Mouse (Mus musculus) midbrain, embryonic 13.5 days (tissue): ENCODE measurements around the gene Rasip1. TPM values are rescaled to one million over a fixed set of nuclear protein-coding genes. Genes with fewer than 3 reads are reported as not detected.
"Not testable (repeated sequence)": the region's sequence is repeated elsewhere in the genome, so short reads cannot be mapped to it uniquely, and the experiment has no call there.

Experiments
- ATAC-seq: fragments of 200-750 bp; cut with Nextera tagmentation; 2 replicates; pipeline ENCODE4 v1.8.0; 2017; ENCODE audit warnings: mild to moderate bottlenecking, moderate TSS enrichment, moderate library complexity
- H3K27ac ChIP-seq: fragments of 300-500 bp; sonication (generic); 2 replicates; pipeline ENCODE4 v1.5.1; 2015; ENCODE audit warnings: inconsistent platforms, mild to moderate bottlenecking, moderate library complexity
- H3K27me3 ChIP-seq: fragments of 300-500 bp; sonication (generic); 2 replicates; pipeline ENCODE4 v1.6.1; 2015; ENCODE audit warnings: mild to moderate bottlenecking, inconsistent platforms
- H3K36me3 ChIP-seq: fragments of 300-500 bp; sonication (generic); 2 replicates; pipeline ENCODE4 v1.6.1; 2015; ENCODE audit warnings: mild to moderate bottlenecking, inconsistent platforms
- H3K4me1 ChIP-seq: fragments of 300-500 bp; sonication (generic); replicated peaks from 2 replicates; pipeline ENCODE4 v1.6.1; 2015; ENCODE audit warnings: inconsistent platforms
- H3K4me2 ChIP-seq: fragments of 300-500 bp; sonication (generic); replicated peaks from 2 replicates; pipeline ENCODE4 v1.6.1; 2015; ENCODE audit warnings: moderate library complexity, mild to moderate bottlenecking, inconsistent platforms
- H3K4me3 ChIP-seq: fragments of 300-500 bp; sonication (generic); replicated peaks from 2 replicates; pipeline ENCODE4 v1.5.1; 2015; ENCODE audit warnings: mild to moderate bottlenecking, inconsistent platforms
- H3K9ac ChIP-seq: fragments of 300-500 bp; sonication (generic); replicated peaks from 2 replicates; pipeline ENCODE4 v1.6.1; 2015; ENCODE audit warnings: mild to moderate bottlenecking, inconsistent platforms
- H3K9me3 ChIP-seq: fragments of 300-500 bp; sonication (generic); 2 replicates; pipeline ENCODE4 v1.6.1; 2016; ENCODE audit warnings: mild to moderate bottlenecking, inconsistent platforms
- WGBS: fragments of 180-500 bp; shearing (Covaris S2); methylation state at CpG from one replicate; pipeline ENCODE4 v1.1.7; 2015; 5-methylcytosine and 5-hydroxymethylcytosine counted together
- polyA plus RNA-seq: library from polyadenylated mRNA; unstranded; fragments of >200 nt; fragmentation: Nextera tagmentation; extraction: Ambion mirVana; gene quantifications from 2 replicates; pipeline ENCODE4 v1.2.1, GENCODE M21; 2015

Gene Rasip1
- polyA plus RNA-seq, 1 experiment from 2014 or later = 9.4 TPM

DNA sequence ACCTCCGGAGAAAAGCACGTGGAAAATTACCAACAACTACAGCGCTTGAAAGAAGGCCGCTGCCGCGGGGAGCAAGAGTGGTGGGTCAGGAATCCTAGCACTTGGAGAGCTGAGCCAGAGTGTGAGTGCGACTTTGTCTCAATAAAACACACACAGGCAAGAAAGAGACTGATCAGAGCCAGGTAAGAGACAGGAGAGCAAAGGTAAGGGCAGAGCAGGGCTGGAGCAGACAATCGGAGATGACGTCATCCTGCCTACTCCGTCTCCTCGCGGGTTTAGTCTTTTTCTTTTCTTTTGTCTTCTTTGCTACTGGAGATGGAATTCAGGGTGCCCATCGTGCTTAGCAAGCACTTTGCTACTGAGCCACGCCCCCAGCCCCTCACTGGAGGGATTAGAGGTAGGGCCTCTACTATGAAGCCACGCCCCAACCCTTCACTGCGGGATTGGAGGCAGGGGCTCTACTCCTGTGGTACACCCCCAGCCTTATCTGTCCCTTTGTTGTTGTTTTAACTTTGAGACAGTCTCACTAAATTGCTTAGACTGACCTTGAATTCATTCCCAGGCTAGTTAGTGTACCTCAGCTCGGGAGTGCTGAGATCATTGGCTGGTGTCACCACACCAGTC lies 27.2 kb downstream of the Rasip1 start:
- no peak for ATAC-seq
- H3K27ac ChIP-seq = no peak overlapping the region

GRCm38 (mm10) chr7:45660746-45661478 lies 33.6 kb downstream of the Rasip1 start:
- no peak overlapping the region for H3K4me2 ChIP-seq
- H3K36me3 ChIP-seq = no peaks in the 10 kb centered on the region
- 86% methylated on average over 11 of the region's 11 CpGs for WGBS
- H3K4me1 ChIP-seq = no peaks in the 10 kb centered on the region
- no peak for ATAC-seq
- H3K9me3 ChIP-seq = 0 out of 2 replicates have a peak, but pooled peaks cover 2% of the 10 kb centered on the region
- H3K4me3 ChIP-seq = no peak overlapping the region
- H3K27ac ChIP-seq = no peak overlapping the region
- H3K9ac ChIP-seq = no peak overlapping the region
- H3K27me3 ChIP-seq = no peaks in the 10 kb centered on the region

More for the DNA sequence above, 27.2 kb downstream of the Rasip1 start:
- H3K9me3 ChIP-seq = 0 out of 2 replicates have a peak, but pooled peaks cover 2% of the 10 kb centered on the region
- peak overlapping the region; percentile 19 for H3K4me2 ChIP-seq
- H3K4me1 ChIP-seq = peaks cover 4% of the 10 kb centered on the region; the same call in 1 of the 2 replicates
- no peaks in the 10 kb centered on the region for H3K36me3 ChIP-seq
- no peaks in the 10 kb centered on the region for H3K27me3 ChIP-seq
- WGBS = 28% methylated on average over 17 of the region's 17 CpGs
- H3K4me3 ChIP-seq = no peak overlapping the region
- H3K9ac ChIP-seq = no peak overlapping the region

DNA sequence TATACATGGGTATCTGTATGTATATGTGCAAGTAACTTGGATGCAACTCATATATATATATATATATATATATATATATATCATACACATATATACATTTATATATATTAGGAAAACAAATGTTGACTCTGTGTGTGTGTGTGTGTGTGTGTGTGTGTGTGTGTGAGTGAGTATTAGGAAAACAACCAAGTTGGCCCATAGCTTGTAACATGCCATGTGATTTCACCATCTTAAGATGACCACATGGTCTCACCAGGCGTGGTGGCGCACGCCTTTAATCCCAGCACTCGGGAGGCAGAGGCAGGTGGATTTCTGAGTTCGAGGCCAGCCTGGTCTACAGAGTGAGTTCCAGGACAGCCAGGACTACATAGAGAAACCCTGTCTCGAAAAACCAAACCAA lies 34.4 kb downstream of the Rasip1 start:
- H3K36me3 ChIP-seq, H3K9me3 ChIP-seq, H3K9ac ChIP-seq, H3K4me3 ChIP-seq, H3K4me1 ChIP-seq, ATAC-seq, H3K27me3 ChIP-seq, H3K27ac ChIP-seq, H3K4me2 ChIP-seq: not testable (repeated sequence)
- WGBS = 88% methylated on average over 6 of the region's 6 CpGs

DNA sequence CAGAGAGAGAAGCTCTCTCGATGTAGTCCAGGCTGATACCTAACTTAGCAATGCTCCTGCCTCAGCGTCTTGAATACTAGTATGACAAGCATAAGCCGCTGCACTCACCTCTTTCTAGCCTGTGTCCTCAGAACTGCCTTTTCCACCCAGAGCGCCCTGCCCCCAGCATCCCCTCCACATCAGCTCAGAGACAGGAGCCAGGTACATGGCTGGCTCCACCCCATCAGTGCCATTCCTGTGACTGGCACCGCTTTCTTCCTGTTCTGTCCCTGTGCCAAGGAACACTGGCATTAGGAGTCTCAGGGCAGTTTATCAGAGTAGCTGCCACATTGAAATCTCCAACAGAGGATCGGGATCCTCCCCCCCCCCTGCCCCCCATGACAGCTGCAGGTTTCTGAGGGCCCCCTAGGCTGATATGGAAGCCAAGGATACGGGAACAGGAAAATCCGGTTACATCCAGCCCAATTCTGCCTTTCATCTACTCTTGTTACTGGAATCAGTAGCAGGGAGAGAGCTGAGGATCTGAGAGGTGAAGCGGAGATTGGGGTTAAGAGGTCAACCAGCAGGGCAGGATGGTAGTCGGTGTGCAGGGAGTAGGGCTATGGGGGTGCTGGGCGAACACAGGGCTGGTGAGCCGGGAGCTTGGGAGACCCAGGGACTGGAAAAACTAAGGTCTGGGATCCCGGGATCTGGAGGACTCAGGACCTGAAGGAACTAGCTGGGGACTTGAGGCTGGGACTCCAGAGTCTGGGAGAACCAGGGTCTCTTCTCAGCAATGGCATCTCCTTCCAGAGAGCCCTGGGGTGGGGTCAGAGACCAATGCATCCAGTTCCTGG lies 38.2 kb downstream of the Rasip1 start:
- H3K4me1 ChIP-seq = no peaks in the 10 kb centered on the region
- no peak overlapping the region for H3K4me2 ChIP-seq
- no peaks in the 10 kb centered on the region for H3K36me3 ChIP-seq
- 57% methylated on average over 13 of the region's 13 CpGs for whole genome bisulfite sequencing
- no peak overlapping the region for H3K27ac ChIP-seq
- no peak for ATAC-seq
- no peak overlapping the region for H3K4me3 ChIP-seq
- H3K9ac ChIP-seq = no peak overlapping the region
- no peaks in the 10 kb centered on the region for H3K9me3 ChIP-seq
- H3K27me3 ChIP-seq = no peaks in the 10 kb centered on the region

DNA sequence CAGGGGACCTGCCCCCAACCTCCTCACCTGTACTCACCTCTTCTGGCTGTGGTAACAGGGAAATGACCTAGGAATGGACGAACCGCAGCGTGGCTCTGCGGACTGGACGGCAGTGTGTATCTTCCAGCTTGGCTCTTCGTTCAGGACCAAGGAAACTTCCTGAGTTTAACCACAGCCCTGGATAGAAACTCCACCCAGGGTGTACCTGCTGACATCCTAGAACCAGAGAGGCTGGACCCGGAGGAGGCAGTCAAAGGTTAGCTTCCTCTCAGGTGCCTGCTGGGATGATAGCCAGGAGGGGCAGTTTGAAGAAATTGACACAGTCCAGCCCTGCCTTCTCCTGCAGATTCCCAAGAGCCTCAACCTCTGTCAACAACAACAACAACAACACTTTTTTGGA lies 38.9 kb downstream of the Rasip1 start, which contains the start of gene Fut2:
Fut2 (minus strand) TSS at position 234 of the 400 bp plus-strand sequence.
- Histone ChIP-seq H3K9me3 (no peaks in the 10 kb centered on the region), H3K4me1 (no peaks in the 10 kb centered on the region), H3K4me2 (no peak within 1 kb of the TSS), H3K27me3 (no peaks in the 10 kb centered on the region), H3K9ac (no peak within 1 kb of the TSS), H3K27ac (no peak within 1 kb of the TSS), H3K36me3 (no peaks in the 10 kb centered on the region), H3K4me3 (no peak within 1 kb of the TSS)
- ATAC-seq = no peak
- WGBS = 86% methylated on average over 7 of the region's 7 CpGs

- Histone ChIP-seq H3K27me3 (no peaks in the 10 kb centered on the region), H3K4me2 (no peak overlapping the region)
Observed at GRCm38 (mm10) chr7:45667761-45668160, 40.5 kb downstream of the Rasip1 start.

DNA sequence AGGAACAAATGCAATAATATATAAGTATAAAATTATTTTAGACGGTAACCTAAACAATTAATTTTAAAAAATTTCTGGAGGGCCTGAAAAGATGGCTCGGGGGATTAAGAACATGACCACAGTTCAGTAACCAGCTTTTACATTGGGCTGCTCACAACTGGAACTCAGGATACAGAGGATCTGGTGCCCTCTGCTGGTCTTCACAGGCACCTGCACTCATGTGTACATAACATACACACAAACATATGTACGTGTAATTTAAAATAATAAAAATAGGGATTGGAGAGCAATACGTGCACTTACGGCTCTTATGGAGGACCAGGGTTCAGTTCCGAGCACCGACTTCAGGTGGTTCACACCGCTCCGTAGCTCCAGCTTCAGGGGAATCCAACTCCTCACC lies 41.6 kb downstream of the Rasip1 start:
- Histone ChIP-seq H3K4me1 (no peaks in the 10 kb centered on the region), H3K36me3 (no peaks in the 10 kb centered on the region), H3K27me3 (no peaks in the 10 kb centered on the region), H3K4me2 (no peak overlapping the region), H3K9ac (no peak overlapping the region), H3K4me3 (no peak overlapping the region), H3K27ac (no peak overlapping the region), H3K9me3 (no peaks in the 10 kb centered on the region)
- WGBS = 94% methylated on average over 9 of the region's 9 CpGs
- ATAC-seq = no peak

More at GRCm38 (mm10) chr7:45667761-45668160, 40.5 kb downstream of the Rasip1 start:
- H3K9me3 ChIP-seq = no peaks in the 10 kb centered on the region
- no peak for ATAC-seq
- H3K9ac ChIP-seq = no peak overlapping the region
- H3K36me3 ChIP-seq = no peaks in the 10 kb centered on the region
- WGBS = 75% methylated on average over 14 of the region's 14 CpGs
- H3K4me3 ChIP-seq = no peak overlapping the region
- no peak overlapping the region for H3K27ac ChIP-seq
- H3K4me1 ChIP-seq = no peaks in the 10 kb centered on the region

- Histone ChIP-seq H3K27me3 (no peaks in the 10 kb centered on the region), H3K4me1 (peaks cover 7% of the 10 kb centered on the region; the same call in 1 of the 2 replicates), H3K36me3 (no peaks in the 10 kb centered on the region), H3K9ac (no peak overlapping the region), H3K4me3 (no peak overlapping the region), H3K4me2 (no peak overlapping the region), H3K9me3 (no peaks in the 10 kb centered on the region), H3K27ac (no peak overlapping the region)
- 82% methylated on average over 7 of the region's 7 CpGs for WGBS
- no peak for ATAC-seq
Observed at GRCm38 (mm10) chr7:45677627-45678295, 50.5 kb downstream of the Rasip1 start.

GRCm38 (mm10) chr7:45678513-45678912 lies 51.2 kb downstream of the Rasip1 start:
- peaks cover 11% of the 10 kb centered on the region for H3K4me1 ChIP-seq
- H3K9me3 ChIP-seq = no peaks in the 10 kb centered on the region
- H3K9ac ChIP-seq = no peak overlapping the region
- no peak for ATAC-seq
- no peaks in the 10 kb centered on the region for H3K36me3 ChIP-seq
- WGBS = 94% methylated on average over 14 of the region's 14 CpGs
- no peak overlapping the region for H3K4me2 ChIP-seq
- no peaks in the 10 kb centered on the region for H3K27me3 ChIP-seq
- no peak overlapping the region for H3K27ac ChIP-seq
- H3K4me3 ChIP-seq = no peak overlapping the region

DNA sequence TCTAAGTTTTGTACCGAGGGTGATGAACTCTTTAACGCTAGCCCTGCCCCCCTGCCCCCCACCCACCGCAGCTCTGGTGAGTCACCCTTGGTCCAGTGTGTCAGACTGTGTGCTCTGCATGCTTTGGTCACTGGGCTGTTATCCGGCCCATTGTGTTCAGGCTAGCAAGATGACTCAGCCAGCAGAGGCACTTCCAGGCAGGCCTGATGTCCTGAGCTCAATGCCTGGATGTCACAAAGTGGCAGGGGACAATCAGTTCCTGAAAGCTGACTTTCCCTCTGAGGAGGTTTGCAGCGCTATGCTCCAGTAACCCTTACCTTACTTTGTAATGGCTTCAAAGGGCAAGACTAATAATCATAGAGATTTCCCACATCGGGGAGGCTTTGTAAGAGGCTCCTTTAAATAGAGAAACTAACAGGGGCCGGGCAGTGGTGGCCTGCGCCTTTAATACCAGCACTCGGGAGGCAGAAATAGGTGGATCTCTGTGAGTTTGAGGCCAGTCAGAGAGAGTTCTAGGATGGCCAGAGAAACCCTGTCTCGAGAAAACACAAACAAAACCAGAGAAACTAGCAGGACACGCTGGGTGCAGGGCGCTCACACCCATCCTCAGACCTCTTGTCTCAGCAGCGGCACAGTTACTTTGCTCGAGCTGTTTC lies 52.8 kb downstream of the Rasip1 start:
- 49% methylated on average over 14 of the region's 14 CpGs for WGBS
- H3K4me1 ChIP-seq = peaks cover 11% of the 10 kb centered on the region
- no peak overlapping the region for H3K4me2 ChIP-seq
- no peaks in the 10 kb centered on the region for H3K9me3 ChIP-seq
- no peak overlapping the region for H3K27ac ChIP-seq
- no peak for ATAC-seq
- H3K4me3 ChIP-seq = no peak overlapping the region
- H3K9ac ChIP-seq = no peak overlapping the region
- H3K36me3 ChIP-seq = no peaks in the 10 kb centered on the region
- H3K27me3 ChIP-seq = no peaks in the 10 kb centered on the region

DNA sequence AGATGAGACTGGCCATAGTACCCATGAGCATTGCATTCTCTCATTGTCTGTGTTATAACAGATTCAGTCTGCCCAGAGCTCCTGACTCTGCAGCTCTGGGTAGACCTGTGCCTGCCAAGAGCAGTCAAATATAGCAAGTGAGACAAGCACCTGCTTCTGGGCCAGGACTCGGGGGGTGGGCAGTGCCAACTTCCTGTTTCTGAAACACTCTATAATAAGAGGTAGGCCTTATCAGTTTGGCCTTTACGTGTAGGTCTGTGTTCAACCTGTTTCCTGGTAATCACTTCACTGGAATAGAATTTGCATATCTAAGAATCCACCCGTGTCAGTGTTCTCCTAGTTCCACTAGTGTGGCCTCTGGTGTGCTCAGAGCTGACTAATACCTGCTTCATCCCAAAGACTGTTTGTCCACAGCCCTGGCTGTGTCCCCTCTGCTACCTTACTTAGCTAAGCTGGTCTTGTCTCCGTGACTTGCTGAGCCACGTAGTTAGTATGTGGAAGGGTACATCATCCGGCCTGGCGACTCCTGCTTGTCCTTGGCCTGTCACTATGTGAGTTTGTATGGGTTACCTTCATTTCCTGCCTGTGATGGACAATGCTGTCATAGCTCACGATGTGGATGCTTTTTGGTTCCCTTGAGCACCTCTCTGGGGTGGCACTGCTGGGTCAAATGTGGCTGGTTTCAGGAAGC lies 53.9 kb downstream of the Rasip1 start:
- WGBS = 86% methylated on average over 8 of the region's 8 CpGs
- Histone ChIP-seq H3K4me1 (peaks cover 11% of the 10 kb centered on the region), H3K9ac (no peak overlapping the region), H3K27ac (no peak overlapping the region), H3K9me3 (no peaks in the 10 kb centered on the region), H3K27me3 (no peaks in the 10 kb centered on the region), H3K4me3 (no peak overlapping the region), H3K36me3 (no peaks in the 10 kb centered on the region), H3K4me2 (no peak overlapping the region)
- ATAC-seq = no peak
